Mouse (Mus musculus): Measurements from ENCODE around the gene Shc3. TPM values are rescaled to one million over a fixed set of nuclear protein-coding genes. Genes with fewer than 3 reads are reported as not detected.

Gene Shc3
- polyA plus RNA-seq (2014; fragmentation: Nextera tagmentation; extraction: Ambion mirVana) = 3.4 and 5.6 TPM in 2 replicates

DNA sequence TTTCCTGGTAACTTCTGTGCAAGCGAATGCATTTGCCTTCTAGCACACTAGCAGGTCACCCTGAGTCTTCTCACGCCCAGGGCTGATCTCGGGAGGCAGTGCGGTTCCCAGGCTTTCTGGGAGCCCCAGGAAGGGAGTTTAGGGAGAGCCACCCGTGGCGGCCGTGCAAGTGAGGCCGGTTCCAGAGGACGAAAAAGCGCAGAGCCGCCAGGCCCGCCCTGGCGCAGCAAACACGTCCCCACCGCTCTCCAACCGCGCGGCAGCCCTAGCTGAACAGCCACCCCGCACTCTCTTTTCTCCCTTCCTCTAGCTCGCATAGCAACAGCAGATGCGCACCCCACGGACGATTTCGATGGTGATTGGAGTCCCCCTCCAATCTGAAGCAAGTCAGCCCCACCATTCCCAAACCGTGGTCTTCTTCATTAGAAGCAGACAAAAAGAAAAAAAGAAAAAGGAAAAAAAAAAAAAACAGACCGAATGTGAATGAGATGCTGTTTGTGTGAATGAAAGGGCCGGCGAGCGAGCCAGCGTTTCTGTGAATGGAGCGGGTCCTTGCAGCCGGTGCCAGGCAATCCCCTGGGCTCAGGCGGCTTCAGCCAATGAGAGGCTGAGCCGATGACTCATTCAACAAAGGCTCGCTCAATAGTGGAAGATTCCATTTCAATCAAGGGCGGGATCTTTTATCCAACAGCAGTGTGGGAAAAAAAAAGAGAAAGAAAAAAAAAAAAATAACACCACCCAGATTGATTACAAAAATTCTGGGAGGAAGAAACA lies at the start of gene Shc3:
Gene Shc3, minus strand, starts transcription at position 509 of the 774 bp plus-strand sequence.
- Histone ChIP-seq H3K27ac (ENCODE audit: low read depth, low read length) (peak within 1 kb of the TSS; percentile 79), H3K4me1 (replicated peaks; ENCODE audit: control insufficient read depth, insufficient read depth, low read length) (peaks cover 18% of the 10 kb centered on the region), H3K36me3 (ENCODE audit: control insufficient read depth, insufficient read depth, low read length) (no peaks in the 10 kb centered on the region), H3K4me3 (ENCODE audit: low read depth, low read length) (peak within 1 kb of the TSS; percentile 58), H3K9me3 (ENCODE audit: control insufficient read depth, low read length) (no peaks in the 10 kb centered on the region), H3K27me3 (ENCODE audit: control insufficient read depth, insufficient read depth, low read length) (peaks cover 24% of the 10 kb centered on the region), H3K4me2 (replicated peaks; ENCODE audit: low read depth, low read length) (peak within 1 kb of the TSS; percentile 98), H3K9ac (ENCODE audit: low read depth, low read length) (peak within 1 kb of the TSS; percentile 57)
- under 1% methylated on average over 36 of the region's 36 CpGs for WGBS
- ATAC-seq (ENCODE audit: low FRiP score) (peak; percentile 91), DNase-seq (ENCODE audit: low spot score) (peak; percentile 88)

DNA sequence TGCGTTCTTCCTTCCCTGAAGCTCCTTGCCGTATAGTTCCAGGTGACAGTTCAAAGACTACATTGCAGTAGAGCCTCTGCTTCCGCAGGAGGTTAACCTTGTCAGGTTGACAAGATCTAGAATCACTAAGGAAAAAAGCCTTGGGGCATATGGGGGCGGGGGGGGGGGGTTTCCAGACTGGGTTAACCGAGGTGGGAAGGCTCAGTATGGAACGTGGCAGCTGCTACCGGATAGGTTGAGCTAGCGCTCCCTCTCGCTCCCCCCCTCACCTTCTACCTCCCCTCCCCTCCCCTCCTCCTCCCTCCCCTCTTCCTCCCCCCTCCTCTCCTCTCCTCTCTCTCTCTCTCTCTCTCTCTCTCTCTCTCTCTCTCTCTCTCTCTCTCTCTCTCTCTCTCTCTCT lies 49.4 kb upstream of the Shc3 start:
- DNase-seq (ENCODE audit: low spot score) (no peak), ATAC-seq (ENCODE audit: low FRiP score) (no peak)
- no peak overlapping the region for H3K4me2 ChIP-seq (replicated peaks; ENCODE audit: low read depth, low read length)
- H3K4me3 ChIP-seq (ENCODE audit: low read depth, low read length) = no peak overlapping the region
- H3K9me3 ChIP-seq (ENCODE audit: control insufficient read depth, low read length) = no peaks in the 10 kb centered on the region
- H3K36me3 ChIP-seq (ENCODE audit: control insufficient read depth, insufficient read depth, low read length) = no peaks in the 10 kb centered on the region
- 12% methylated on average over 7 of the region's 9 CpGs for WGBS
- H3K27me3 ChIP-seq (ENCODE audit: control insufficient read depth, insufficient read depth, low read length) = no peaks in the 10 kb centered on the region
- no peak overlapping the region for H3K27ac ChIP-seq (ENCODE audit: low read depth, low read length)
- H3K4me1 ChIP-seq (replicated peaks; ENCODE audit: control insufficient read depth, insufficient read depth, low read length) = no peaks in the 10 kb centered on the region
- H3K9ac ChIP-seq (ENCODE audit: low read depth, low read length) = no peak overlapping the region

DNA sequence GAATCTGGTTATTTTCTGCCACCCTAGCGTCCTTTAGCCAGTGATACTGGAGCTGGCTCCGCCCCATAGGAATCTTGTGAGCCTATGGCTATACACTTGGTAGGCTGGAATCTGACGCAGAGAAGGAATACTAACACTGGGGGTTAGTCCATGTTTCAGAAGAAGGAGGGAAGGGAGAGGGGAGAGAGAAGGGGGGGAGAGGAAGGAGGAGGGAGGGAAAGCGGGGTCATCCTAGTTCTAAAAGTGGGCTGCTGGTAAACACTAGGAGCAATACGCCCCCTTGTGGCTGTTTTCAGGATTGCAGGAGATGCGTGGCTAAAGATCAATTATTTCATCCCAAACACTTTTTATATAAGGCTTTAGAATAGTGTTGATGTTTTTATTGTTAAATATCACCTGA lies 48.6 kb upstream of the Shc3 start:
- WGBS = 20% methylated on average over 6 of the region's 6 CpGs
- no peaks in the 10 kb centered on the region for H3K36me3 ChIP-seq (ENCODE audit: control insufficient read depth, insufficient read depth, low read length)
- no peaks in the 10 kb centered on the region for H3K4me1 ChIP-seq (replicated peaks; ENCODE audit: control insufficient read depth, insufficient read depth, low read length)
- no peak overlapping the region for H3K27ac ChIP-seq (ENCODE audit: low read depth, low read length)
- H3K4me3 ChIP-seq (ENCODE audit: low read depth, low read length) = no peak overlapping the region
- DNase-seq (ENCODE audit: low spot score) (peak; percentile 91), ATAC-seq (ENCODE audit: low FRiP score) (peak; percentile 47; the same call in 1 of the 2 replicates)
- no peak overlapping the region for H3K4me2 ChIP-seq (replicated peaks; ENCODE audit: low read depth, low read length)
- no peak overlapping the region for H3K9ac ChIP-seq (ENCODE audit: low read depth, low read length)
- no peaks in the 10 kb centered on the region for H3K27me3 ChIP-seq (ENCODE audit: control insufficient read depth, insufficient read depth, low read length)
- no peaks in the 10 kb centered on the region for H3K9me3 ChIP-seq (ENCODE audit: control insufficient read depth, low read length)

DNA sequence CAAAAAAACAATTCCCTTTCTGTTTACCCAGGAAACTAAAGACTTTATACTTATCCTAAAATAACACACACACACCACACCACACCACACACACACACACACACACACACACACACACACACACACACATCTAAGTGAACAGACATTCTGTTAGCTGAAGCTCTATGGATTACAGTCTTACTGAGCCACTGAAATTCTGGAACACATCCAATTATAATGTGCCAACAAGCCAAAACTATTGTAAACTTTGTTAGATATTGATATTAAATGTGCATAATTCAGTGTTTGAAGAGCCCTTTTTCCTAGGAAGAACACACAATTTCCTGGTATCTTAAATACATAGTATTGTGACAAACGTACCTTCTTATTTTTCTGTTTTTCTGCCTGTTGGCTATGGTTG lies 48.1 kb upstream of the Shc3 start:
- WGBS = 74% methylated on average over 1 of the region's 1 CpGs
- H3K27me3 ChIP-seq (ENCODE audit: control insufficient read depth, insufficient read depth, low read length) = no peaks in the 10 kb centered on the region

DNA sequence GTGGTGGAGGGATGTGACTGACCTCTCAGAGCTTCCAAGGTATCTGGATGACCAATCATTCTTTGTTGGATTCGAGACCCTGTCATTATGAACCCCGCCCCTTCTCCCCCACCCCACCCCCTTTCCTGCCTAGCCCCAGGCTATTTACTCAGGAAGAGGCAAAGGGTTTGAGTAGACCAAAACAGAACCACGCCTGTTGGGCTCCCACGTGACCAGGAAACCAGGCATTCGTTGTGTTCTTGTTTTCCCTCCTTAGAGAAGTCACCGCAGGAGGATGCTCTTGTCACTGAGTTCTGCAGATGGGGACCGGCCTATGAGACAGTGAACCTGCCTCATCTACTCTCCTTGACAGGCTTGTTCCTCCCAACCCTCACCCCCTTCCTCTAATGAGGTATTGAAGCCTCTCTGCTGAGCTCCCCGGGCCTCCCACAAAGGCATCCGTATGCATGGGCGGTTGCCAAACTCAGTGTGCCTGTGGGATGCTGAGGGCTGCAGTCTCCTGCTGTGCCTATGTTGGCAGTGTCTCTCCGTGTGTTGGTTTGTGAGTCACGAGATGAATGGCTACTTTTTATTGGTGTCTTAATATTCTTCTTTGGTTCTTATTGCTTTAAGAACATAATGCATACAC lies 47.3 kb upstream of the Shc3 start:
- Histone ChIP-seq H3K4me2 (replicated peaks; ENCODE audit: low read depth, low read length) (no peak overlapping the region), H3K4me3 (ENCODE audit: low read depth, low read length) (no peak overlapping the region), H3K27me3 (ENCODE audit: control insufficient read depth, insufficient read depth, low read length) (no peaks in the 10 kb centered on the region), H3K27ac (ENCODE audit: low read depth, low read length) (no peak overlapping the region), H3K4me1 (replicated peaks; ENCODE audit: control insufficient read depth, insufficient read depth, low read length) (no peaks in the 10 kb centered on the region), H3K9me3 (ENCODE audit: control insufficient read depth, low read length) (no peaks in the 10 kb centered on the region), H3K36me3 (ENCODE audit: control insufficient read depth, insufficient read depth, low read length) (no peaks in the 10 kb centered on the region), H3K9ac (ENCODE audit: low read depth, low read length) (no peak overlapping the region)
- WGBS = 9% methylated on average over 12 of the region's 12 CpGs
- DNase-seq (ENCODE audit: low spot score) = no peak
- ATAC-seq (ENCODE audit: low FRiP score) = peak; percentile 33

More for the DNA sequence above, 48.1 kb upstream of the Shc3 start:
- H3K4me2 ChIP-seq (replicated peaks; ENCODE audit: low read depth, low read length) = no peak overlapping the region
- H3K9me3 ChIP-seq (ENCODE audit: control insufficient read depth, low read length) = no peaks in the 10 kb centered on the region
- ATAC-seq (ENCODE audit: low FRiP score) = no peak
- H3K4me3 ChIP-seq (ENCODE audit: low read depth, low read length) = no peak overlapping the region
- H3K36me3 ChIP-seq (ENCODE audit: control insufficient read depth, insufficient read depth, low read length) = no peaks in the 10 kb centered on the region
- H3K27ac ChIP-seq (ENCODE audit: low read depth, low read length) = no peak overlapping the region
- no peak overlapping the region for H3K9ac ChIP-seq (ENCODE audit: low read depth, low read length)
- no peak for DNase-seq (ENCODE audit: low spot score)
- H3K4me1 ChIP-seq (replicated peaks; ENCODE audit: control insufficient read depth, insufficient read depth, low read length) = no peaks in the 10 kb centered on the region

DNA sequence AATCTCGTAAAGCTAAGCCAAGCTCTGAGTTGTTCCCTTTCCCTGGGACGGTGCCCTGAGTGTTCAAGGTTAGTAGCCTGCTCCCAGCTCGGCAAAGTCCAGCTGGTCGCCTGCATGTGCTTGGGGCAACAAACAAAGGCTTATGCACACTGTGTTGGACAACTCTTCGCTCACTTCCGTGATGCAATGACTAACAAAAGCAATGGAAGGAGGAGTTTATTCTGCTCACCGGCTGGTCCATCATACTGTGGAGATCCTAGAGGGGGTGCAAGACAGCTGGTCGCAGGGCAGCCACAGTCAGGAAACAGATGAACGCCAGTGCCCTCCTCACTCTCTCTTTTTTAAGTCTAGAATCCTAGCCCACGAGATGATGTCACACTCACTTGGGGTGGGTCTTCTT lies 46.6 kb upstream of the Shc3 start:
- ATAC-seq (ENCODE audit: low FRiP score) (no peak; the same call in 1 of the 2 replicates), DNase-seq (ENCODE audit: low spot score) (no peak)
- Histone ChIP-seq H3K4me3 (ENCODE audit: low read depth, low read length) (no peak overlapping the region), H3K9ac (ENCODE audit: low read depth, low read length) (no peak overlapping the region), H3K36me3 (ENCODE audit: control insufficient read depth, insufficient read depth, low read length) (no peaks in the 10 kb centered on the region), H3K4me1 (replicated peaks; ENCODE audit: control insufficient read depth, insufficient read depth, low read length) (no peaks in the 10 kb centered on the region), H3K9me3 (ENCODE audit: control insufficient read depth, low read length) (no peaks in the 10 kb centered on the region), H3K27me3 (ENCODE audit: control insufficient read depth, insufficient read depth, low read length) (no peaks in the 10 kb centered on the region), H3K27ac (ENCODE audit: low read depth, low read length) (no peak overlapping the region), H3K4me2 (replicated peaks; ENCODE audit: low read depth, low read length) (no peak overlapping the region)
- WGBS = 70% methylated on average over 10 of the region's 10 CpGs

DNA sequence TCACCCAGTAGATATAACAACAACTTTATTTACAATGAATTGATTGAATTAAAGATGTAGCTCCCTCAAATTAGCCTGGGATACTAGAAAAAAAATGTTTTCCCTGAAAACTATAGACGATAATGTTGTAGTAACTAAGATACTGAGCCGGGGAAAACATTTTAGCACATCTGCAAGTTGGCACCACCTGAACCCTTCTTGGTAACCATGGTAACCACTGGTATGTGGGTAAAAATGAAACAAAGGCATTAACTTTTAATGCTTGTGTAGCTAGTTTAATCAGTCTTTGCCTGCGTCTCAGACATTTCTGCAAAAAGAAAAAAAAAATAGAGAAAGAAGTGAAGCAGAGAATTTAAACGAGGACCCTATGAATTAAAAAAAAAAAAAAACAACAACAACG lies 42.3 kb upstream of the Shc3 start:
- Histone ChIP-seq H3K27me3 (ENCODE audit: control insufficient read depth, insufficient read depth, low read length) (no peaks in the 10 kb centered on the region), H3K4me2 (replicated peaks; ENCODE audit: low read depth, low read length) (no peak overlapping the region), H3K27ac (ENCODE audit: low read depth, low read length) (no peak overlapping the region), H3K9ac (ENCODE audit: low read depth, low read length) (no peak overlapping the region), H3K4me3 (ENCODE audit: low read depth, low read length) (no peak overlapping the region), H3K4me1 (replicated peaks; ENCODE audit: control insufficient read depth, insufficient read depth, low read length) (no peaks in the 10 kb centered on the region), H3K9me3 (ENCODE audit: control insufficient read depth, low read length) (no peaks in the 10 kb centered on the region), H3K36me3 (ENCODE audit: control insufficient read depth, insufficient read depth, low read length) (no peaks in the 10 kb centered on the region)
- DNase-seq (ENCODE audit: low spot score) = no peak
- no peak for ATAC-seq (ENCODE audit: low FRiP score)
- WGBS = 61% methylated on average over 5 of the region's 5 CpGs

DNA sequence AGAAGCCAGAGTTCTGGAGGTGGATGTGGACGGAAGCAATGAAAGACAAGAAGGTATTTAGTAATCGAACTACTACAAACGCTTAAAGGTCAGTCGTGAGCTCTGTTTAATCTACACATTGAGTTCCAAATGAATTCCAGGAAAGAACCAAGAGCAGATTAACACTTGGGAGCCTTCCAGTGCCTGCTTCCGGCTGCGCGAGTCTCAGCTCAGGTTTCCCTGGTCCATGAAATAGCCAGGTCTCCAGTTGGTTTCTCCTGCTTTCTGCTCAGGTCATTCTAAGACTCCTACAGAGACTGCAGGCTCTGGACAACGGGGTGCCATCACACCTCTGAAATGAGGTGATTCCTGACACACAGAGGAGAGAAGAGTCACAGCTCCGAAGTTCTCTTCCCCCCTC lies 41.8 kb upstream of the Shc3 start:
- Histone ChIP-seq H3K36me3 (ENCODE audit: control insufficient read depth, insufficient read depth, low read length) (no peaks in the 10 kb centered on the region), H3K9me3 (ENCODE audit: control insufficient read depth, low read length) (no peaks in the 10 kb centered on the region), H3K4me3 (ENCODE audit: low read depth, low read length) (no peak overlapping the region), H3K4me1 (replicated peaks; ENCODE audit: control insufficient read depth, insufficient read depth, low read length) (no peaks in the 10 kb centered on the region), H3K27me3 (ENCODE audit: control insufficient read depth, insufficient read depth, low read length) (no peaks in the 10 kb centered on the region), H3K9ac (ENCODE audit: low read depth, low read length) (no peak overlapping the region), H3K4me2 (replicated peaks; ENCODE audit: low read depth, low read length) (no peak overlapping the region), H3K27ac (ENCODE audit: low read depth, low read length) (no peak overlapping the region)
- no peak for DNase-seq (ENCODE audit: low spot score)
- no peak for ATAC-seq (ENCODE audit: low FRiP score)
- 27% methylated on average over 9 of the region's 9 CpGs for WGBS

DNA sequence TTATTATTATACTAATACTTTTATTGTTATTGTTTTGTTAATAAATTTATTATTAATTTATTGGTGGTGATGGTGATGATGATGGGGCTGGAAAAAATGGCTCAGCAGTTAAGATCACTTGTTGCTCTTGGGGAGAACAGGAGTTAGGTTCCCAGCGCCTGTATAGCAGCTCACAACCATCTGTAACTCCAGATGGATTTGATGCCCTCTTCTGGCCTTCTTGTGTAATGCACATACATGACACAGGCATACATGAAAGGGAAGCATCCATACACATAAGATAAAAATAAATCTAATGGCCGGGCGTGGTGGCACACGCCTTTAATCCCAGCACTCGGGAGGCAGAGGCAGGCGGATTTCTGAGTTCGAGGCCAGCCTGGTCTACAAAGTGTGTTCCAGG lies 40.0 kb upstream of the Shc3 start:
- H3K27ac ChIP-seq (ENCODE audit: low read depth, low read length) = no peak overlapping the region
- DNase-seq (ENCODE audit: low spot score) (no peak), ATAC-seq (ENCODE audit: low FRiP score) (no peak)
- no peaks in the 10 kb centered on the region for H3K4me1 ChIP-seq (replicated peaks; ENCODE audit: control insufficient read depth, insufficient read depth, low read length)
- no peaks in the 10 kb centered on the region for H3K9me3 ChIP-seq (ENCODE audit: control insufficient read depth, low read length)
- 89% methylated on average over 7 of the region's 7 CpGs for WGBS
- H3K4me3 ChIP-seq (ENCODE audit: low read depth, low read length) = no peak overlapping the region
- no peaks in the 10 kb centered on the region for H3K27me3 ChIP-seq (ENCODE audit: control insufficient read depth, insufficient read depth, low read length)
- no peak overlapping the region for H3K4me2 ChIP-seq (replicated peaks; ENCODE audit: low read depth, low read length)
- no peak overlapping the region for H3K9ac ChIP-seq (ENCODE audit: low read depth, low read length)
- H3K36me3 ChIP-seq (ENCODE audit: control insufficient read depth, insufficient read depth, low read length) = no peaks in the 10 kb centered on the region

Data from hindbrain, embryonic 11.5 days (tissue).